Mouse (Mus musculus): ENCODE data around the gene Acacb.

Acacb gene

GRCm38 (mm10) chr5:114268646-114269045, 122.3 kb downstream of the Acacb start:
- no peak for DNase-seq (ENCODE audit: low read depth, low spot score)

- DNase-seq (ENCODE audit: low read depth, low spot score) = no peak
These were observed 123.2 kb downstream of the Acacb start for GRCm38 (mm10) chr5:114269499-114269898.

- no peak for DNase-seq (ENCODE audit: low read depth, low spot score)
These were observed 123.6 kb downstream of the Acacb start for GRCm38 (mm10) chr5:114269984-114270383.

- DNase-seq (ENCODE audit: low read depth, low spot score) = no peak
These were observed 127.5 kb downstream of the Acacb start, which contains the start of gene Foxn4 for GRCm38 (mm10) chr5:114273693-114274402. Gene Foxn4, minus strand, starts transcription at chr5:114273807.

GRCm38 (mm10) chr5:114275339-114275738, 129.0 kb downstream of the Acacb start:
- no peak for DNase-seq (ENCODE audit: low read depth, low spot score)

GRCm38 (mm10) chr5:114275991-114276390, 129.7 kb downstream of the Acacb start:
- DNase-seq (ENCODE audit: low read depth, low spot score) = no peak

GRCm38 (mm10) chr5:114279382-114280143, 133.2 kb downstream of the Acacb start:
- DNase-seq (ENCODE audit: low read depth, low spot score) = no peak

- no peak for DNase-seq (ENCODE audit: low read depth, low spot score)
These were observed 136.0 kb downstream of the Acacb start for GRCm38 (mm10) chr5:114282346-114282745.

- DNase-seq (ENCODE audit: low read depth, low spot score) = no peak
These were observed 138.5 kb downstream of the Acacb start for GRCm38 (mm10) chr5:114284604-114285397.

GRCm38 (mm10) chr5:114285398-114285700, 139.0 kb downstream of the Acacb start:
- no peak for DNase-seq (ENCODE audit: low read depth, low spot score)

- DNase-seq (ENCODE audit: low read depth, low spot score) = no peak
These were observed 139.8 kb downstream of the Acacb start for GRCm38 (mm10) chr5:114286102-114286501.

- DNase-seq (ENCODE audit: low read depth, low spot score) = no peak
These were observed 140.7 kb downstream of the Acacb start for GRCm38 (mm10) chr5:114286872-114287571.

GRCm38 (mm10) chr5:114288396-114288795, 142.1 kb downstream of the Acacb start:
- DNase-seq (ENCODE audit: low read depth, low spot score) = no peak

- no peak for DNase-seq (ENCODE audit: low read depth, low spot score)
These were observed 142.5 kb downstream of the Acacb start, which contains the start of gene Myo1h for GRCm38 (mm10) chr5:114288874-114289273. Gene Myo1h, plus strand, starts transcription at chr5:114289166.

- no peak for DNase-seq (ENCODE audit: low read depth, low spot score)
These were observed 143.7 kb downstream of the Acacb start for GRCm38 (mm10) chr5:114290004-114290403.

GRCm38 (mm10) chr5:114296693-114297631, 150.6 kb downstream of the Acacb start:
- DNase-seq (ENCODE audit: low read depth, low spot score) = no peak

GRCm38 (mm10) chr5:114298212-114298894, 152.0 kb downstream of the Acacb start:
- DNase-seq (ENCODE audit: low read depth, low spot score) = no peak

GRCm38 (mm10) chr5:114299156-114299855, 153.0 kb downstream of the Acacb start:
- no peak for DNase-seq (ENCODE audit: low read depth, low spot score)

GRCm38 (mm10) chr5:114299883-114300610, 153.7 kb downstream of the Acacb start:
- DNase-seq (ENCODE audit: low read depth, low spot score) = no peak

Data from skeletal muscle tissue, adult 2 months (tissue).